Mouse (Mus musculus) small intestine, adult 2 months (tissue): ENCODE data around the gene Tada2a. TPM values are rescaled to one million over a fixed set of nuclear protein-coding genes. Genes with fewer than 3 reads are reported as not detected.

Experiments
- H3K27ac ChIP-seq: fragments of 200-500 bp; 2 replicates; pipeline ENCODE4 v1.5.1; 2012; ENCODE audit warnings: low read depth, low read length, control low read depth, inconsistent platforms; ENCODE audit not compliant: insufficient read depth
- H3K27me3 ChIP-seq: fragments of 200-500 bp; 2 replicates; pipeline ENCODE4 v1.6.1; 2012; ENCODE audit warnings: mild to moderate bottlenecking, moderate library complexity, low read length, inconsistent platforms; ENCODE audit not compliant: control insufficient read depth, insufficient read depth
- H3K36me3 ChIP-seq: fragments of 200-500 bp; 2 replicates; pipeline ENCODE4 v1.6.1; 2012; ENCODE audit warnings: mild to moderate bottlenecking, low read length, control low read depth, inconsistent platforms; ENCODE audit not compliant: control insufficient read depth, insufficient read depth
- H3K4me1 ChIP-seq: fragments of 200-500 bp; 2 replicates; pipeline ENCODE4 v1.6.1; 2012; ENCODE audit warnings: low read length, inconsistent platforms, mixed read lengths; ENCODE audit not compliant: control insufficient read depth, insufficient read depth, insufficient read length
- H3K4me3 ChIP-seq: fragments of 200-500 bp; 2 replicates; pipeline ENCODE4 v1.5.1; 2012; ENCODE audit warnings: low read depth, mild to moderate bottlenecking, control low read depth, inconsistent platforms, low read length, moderate library complexity
- CTCF ChIP-seq: fragments of 200-500 bp; IDR thresholded peaks from 2 replicates; pipeline ENCODE4 v1.5.1; 2012; ENCODE audit warnings: low read depth, mild to moderate bottlenecking, control low read depth, inconsistent platforms, low read length, moderate library complexity, mixed read lengths; ENCODE audit not compliant: insufficient replicate concordance, insufficient read length; ENCODE audit errors: extremely low read depth
- POLR2A ChIP-seq: fragments of 200-500 bp; IDR thresholded peaks from 2 replicates; pipeline ENCODE4 v1.6.1; 2012; ENCODE audit warnings: low read depth, mild to moderate bottlenecking, control low read depth, inconsistent platforms, low read length, moderate library complexity
- WGBS: fragments of 180-500 bp; shearing (Covaris S2); methylation state at CpG from one replicate; pipeline ENCODE4 v1.1.7; 2018; 5-methylcytosine and 5-hydroxymethylcytosine counted together
- polyA plus RNA-seq: library from polyadenylated mRNA; depleted of rRNA; stranded (reverse); fragments of >200 nt; gene quantifications from 2 replicates; pipeline ENCODE4 v1.2.3, GENCODE M21; 2012

Gene Tada2a
- polyA plus RNA-seq, 1 experiment: 1.0 TPM

DNA sequence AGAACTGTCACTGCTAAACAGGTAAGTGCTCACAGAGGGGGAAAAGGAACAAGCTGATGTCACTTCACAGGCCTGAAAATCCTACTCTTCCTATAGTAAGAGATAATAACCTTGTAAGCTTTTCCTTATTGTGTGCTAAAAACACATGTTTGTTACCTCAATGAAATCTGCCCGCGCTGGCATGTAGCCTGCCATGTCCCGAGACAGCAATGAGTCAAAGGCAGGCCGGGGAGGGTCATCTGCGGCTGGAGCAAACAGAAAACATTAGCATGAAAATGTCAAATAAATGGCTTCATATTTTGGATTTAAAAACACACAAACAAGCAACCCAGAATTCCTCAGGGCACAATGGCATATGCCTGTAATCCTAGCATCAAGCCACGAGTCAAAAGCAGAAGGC, 25.4 kb downstream of the Tada2a start:
- TF ChIP-seq CTCF (no peak), POLR2A (no peak)
- Histone ChIP-seq H3K27me3 (no peaks in the 10 kb centered on the region), H3K36me3 (peaks cover 19% of the 10 kb centered on the region), H3K4me1 (no peaks in the 10 kb centered on the region), H3K4me3 (no peak overlapping the region), H3K27ac (no peak overlapping the region)
- WGBS: 93% methylated on average over 6 of the region's 6 CpGs

DNA sequence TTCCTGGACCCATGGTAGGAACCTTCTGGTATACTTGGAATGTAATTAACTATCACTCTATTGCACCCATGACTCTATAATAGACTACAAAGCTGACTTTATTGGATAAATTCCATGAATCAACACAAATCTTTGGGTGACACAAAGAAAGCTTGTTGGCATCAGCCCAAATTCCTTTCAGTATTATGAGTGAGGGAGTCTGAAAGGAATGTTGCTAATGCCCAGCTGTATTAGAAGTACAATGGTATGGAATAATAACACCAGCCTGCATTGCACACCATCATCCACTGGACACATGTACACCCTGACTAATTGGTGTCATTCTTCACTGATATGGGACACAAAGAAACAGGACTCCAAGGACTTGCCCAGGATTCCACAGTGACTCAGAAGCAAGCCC, 28.2 kb downstream of the Tada2a start:
- TF ChIP-seq CTCF: no peak
- TF ChIP-seq POLR2A: no peak
- Histone ChIP-seq H3K4me3 (no peak overlapping the region), H3K27ac (no peak overlapping the region), H3K36me3 (peaks cover 26% of the 10 kb centered on the region), H3K27me3 (no peaks in the 10 kb centered on the region), H3K4me1 (no peaks in the 10 kb centered on the region)

DNA sequence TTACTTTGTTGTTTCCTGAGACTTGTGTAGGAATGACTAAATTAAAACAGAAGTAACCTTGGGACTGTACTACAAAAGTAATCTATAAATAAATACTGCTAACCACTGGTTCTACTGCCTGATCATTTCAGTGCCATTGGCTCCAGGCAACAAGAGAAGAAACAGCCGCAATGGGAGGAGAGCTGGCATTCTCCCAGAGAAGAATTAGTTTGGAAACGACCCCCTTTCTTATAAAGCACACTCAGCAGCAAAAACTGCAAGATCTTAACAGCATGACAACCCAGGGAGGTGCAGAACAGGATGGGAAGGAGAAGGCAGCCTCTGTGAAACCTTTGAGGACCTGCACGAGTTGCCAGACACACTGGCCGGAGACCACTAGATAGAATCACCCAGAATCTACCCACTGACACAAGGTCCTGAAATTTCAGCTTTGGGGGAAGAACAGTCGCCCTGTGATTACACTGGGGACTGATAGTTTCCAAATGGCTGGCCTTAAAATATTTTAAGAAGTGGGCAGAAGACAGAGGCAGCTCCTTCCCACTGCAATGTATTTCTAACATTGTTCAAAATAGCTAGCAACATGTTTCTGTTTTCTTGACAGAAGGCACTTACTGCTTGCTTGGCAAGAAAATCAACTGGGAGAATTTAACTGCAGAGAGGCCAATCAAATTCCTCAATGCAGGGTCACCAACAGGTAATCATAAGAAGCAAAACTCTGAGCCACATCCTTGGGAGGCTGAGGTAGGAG, 32.0 kb downstream of the Tada2a start:
- 69% methylated on average over 5 of the region's 5 CpGs for WGBS
- Histone ChIP-seq H3K36me3 (peaks cover 20% of the 10 kb centered on the region), H3K4me1 (no peaks in the 10 kb centered on the region), H3K27me3 (no peaks in the 10 kb centered on the region), H3K4me3 (no peak overlapping the region), H3K27ac (no peak overlapping the region)
- no peak for TF ChIP-seq POLR2A
- TF ChIP-seq CTCF: no peak

DNA sequence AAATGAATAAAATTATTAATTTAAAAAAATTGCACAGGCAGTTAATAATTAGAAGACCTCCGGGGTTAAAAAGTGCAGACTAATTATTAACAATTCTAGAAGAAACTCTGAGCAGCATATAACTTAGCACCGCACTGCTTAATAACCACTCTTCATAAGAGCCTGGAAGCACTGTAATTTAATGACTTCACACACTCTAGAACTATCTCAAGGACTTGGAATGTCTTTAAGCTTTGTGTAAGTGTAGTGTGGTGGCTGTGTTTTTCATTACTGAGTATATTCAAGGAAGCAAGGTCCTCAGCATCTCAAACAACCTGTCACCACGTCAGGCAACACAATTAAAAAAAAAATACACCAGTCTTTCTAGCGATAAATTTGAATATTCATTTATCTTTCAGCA, 34.3 kb downstream of the Tada2a start:
- Histone ChIP-seq H3K27me3 (no peaks in the 10 kb centered on the region), H3K36me3 (peaks cover 20% of the 10 kb centered on the region)
- no peak for TF ChIP-seq CTCF
- TF ChIP-seq POLR2A: no peak

DNA sequence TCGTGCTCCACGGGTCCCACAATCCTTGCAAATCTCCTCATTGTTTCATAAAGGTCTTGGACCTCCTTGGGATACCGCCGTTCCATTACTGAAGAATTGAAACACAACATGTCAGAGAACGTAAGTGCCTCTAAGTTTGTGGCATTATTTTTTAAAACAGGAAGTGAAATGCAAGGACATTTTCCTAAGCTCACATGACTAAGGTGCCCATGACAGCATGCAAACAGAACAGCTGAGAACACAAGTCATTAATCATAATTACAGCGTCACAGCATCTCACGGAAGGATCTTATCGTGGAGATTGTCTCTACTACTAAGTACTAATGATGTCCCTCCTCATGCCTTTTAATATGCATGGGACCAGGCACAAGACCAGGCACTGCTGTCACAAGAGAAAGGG, 38.8 kb downstream of the Tada2a start:
- H3K4me3 ChIP-seq: no peak overlapping the region
- WGBS: 87% methylated on average over 8 of the region's 8 CpGs
- H3K36me3 ChIP-seq: peaks cover 14% of the 10 kb centered on the region
- TF ChIP-seq POLR2A (no peak), CTCF (no peak)
- no peaks in the 10 kb centered on the region for H3K27me3 ChIP-seq
- no peak overlapping the region for H3K27ac ChIP-seq
- no peaks in the 10 kb centered on the region for H3K4me1 ChIP-seq

More for the DNA sequence above, 34.3 kb downstream of the Tada2a start:
- Histone ChIP-seq H3K27ac (no peak overlapping the region), H3K4me3 (no peak overlapping the region), H3K4me1 (no peaks in the 10 kb centered on the region)
- WGBS: 76% methylated on average over 4 of the region's 4 CpGs

DNA sequence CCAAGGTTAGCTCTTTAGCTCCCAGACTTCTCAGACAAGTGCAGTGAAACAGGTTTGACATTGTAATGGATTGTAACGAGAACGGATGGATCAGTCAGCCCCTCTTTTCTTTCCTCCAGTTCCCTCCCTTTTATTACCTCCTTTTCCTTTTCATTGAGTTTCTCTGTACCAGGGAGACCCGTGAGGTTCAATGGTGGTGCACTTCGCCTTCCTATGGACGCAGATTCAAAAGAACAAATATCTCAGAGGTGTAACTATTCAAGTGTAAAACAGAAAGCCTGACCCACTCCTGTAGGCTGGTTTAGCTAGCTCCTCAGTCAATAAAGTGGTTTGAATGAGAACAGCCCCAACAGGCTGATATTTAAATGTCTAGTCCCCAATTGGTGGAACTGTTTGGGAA, 47.5 kb downstream of the Tada2a start:
- no peak overlapping the region for H3K4me3 ChIP-seq
- H3K27ac ChIP-seq: no peak overlapping the region
- H3K36me3 ChIP-seq: peaks cover 3% of the 10 kb centered on the region; the same call in 1 of the 2 replicates
- WGBS: 96% methylated on average over 5 of the region's 5 CpGs
- TF ChIP-seq CTCF (no peak), POLR2A (no peak)
- no peaks in the 10 kb centered on the region for H3K4me1 ChIP-seq
- H3K27me3 ChIP-seq: no peaks in the 10 kb centered on the region

DNA sequence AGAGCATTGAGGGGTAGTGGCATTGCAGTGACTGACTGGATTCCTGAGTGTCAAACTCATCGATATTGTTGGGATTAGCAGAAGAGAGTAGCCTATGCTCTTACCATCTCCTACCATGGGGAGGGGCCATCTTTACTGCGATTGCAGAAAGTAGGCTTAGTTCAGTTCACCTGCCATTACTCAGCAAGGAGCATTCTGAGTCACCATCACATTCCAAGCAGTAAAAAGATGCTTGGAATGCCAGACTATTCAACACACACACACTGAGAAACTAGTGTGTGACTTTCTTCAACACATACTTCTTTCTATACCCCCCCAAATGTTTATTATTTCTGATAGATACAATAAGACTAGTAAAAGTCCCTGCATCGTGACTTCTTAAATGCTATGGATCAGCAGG, 49.1 kb downstream of the Tada2a start:
- H3K27ac ChIP-seq: no peak overlapping the region
- no peaks in the 10 kb centered on the region for H3K36me3 ChIP-seq
- no peak for TF ChIP-seq CTCF
- no peak for TF ChIP-seq POLR2A
- H3K27me3 ChIP-seq: no peaks in the 10 kb centered on the region
- 82% methylated on average over 3 of the region's 3 CpGs for WGBS
- H3K4me1 ChIP-seq: no peaks in the 10 kb centered on the region
- H3K4me3 ChIP-seq: no peak overlapping the region
